Mouse (Mus musculus) heart, postnatal 25 days (tissue): Measurements from ENCODE around the gene Dlgap4. TPM values are rescaled to one million over a fixed set of nuclear protein-coding genes. Genes with fewer than 3 reads are reported as not detected.

Experiments used
- DNase-seq: peaks from one replicate; pipeline ENCODE4 v3.0.0; 2022; ENCODE audit warnings: low spot score
- intact Hi-C: fragments of 180-260 bp; cut with DNase I; formaldehyde crosslinking; loops from one replicate; pipeline ENCODE4 v1.15.1; 2025
- total RNA-seq, 2 experiments: library from RNA; stranded (reverse); gene quantifications; 2 replicates each; pipeline ENCODE4 v1.2.3; 2021

The Dlgap4 gene
- total RNA-seq, 2 experiments from 2014 or later, result 30.1 to 41.8 TPM

DNA sequence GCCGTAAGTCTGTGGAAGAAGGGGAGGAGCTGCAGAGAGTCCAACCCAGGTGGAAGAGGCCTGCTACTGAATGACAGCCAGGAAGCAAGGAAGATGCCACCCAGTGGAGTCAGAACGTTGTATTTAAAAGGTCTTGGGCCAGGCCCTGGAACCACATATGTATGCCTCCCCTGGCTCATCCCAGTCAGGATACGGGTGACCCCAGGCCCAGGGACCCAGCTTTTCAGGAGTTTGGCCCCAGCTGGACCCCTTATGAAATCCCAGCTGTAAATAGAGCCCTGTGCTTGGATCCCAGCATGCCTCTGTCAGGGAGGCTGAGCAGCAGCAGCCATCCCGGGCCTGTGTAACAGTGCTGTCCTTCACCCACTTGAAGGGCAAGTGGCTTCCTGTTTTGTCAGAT, 151.2 kb downstream of the Dlgap4 start:
- DNase-seq, result no peak
- intact Hi-C loops, result no loop called here

DNA sequence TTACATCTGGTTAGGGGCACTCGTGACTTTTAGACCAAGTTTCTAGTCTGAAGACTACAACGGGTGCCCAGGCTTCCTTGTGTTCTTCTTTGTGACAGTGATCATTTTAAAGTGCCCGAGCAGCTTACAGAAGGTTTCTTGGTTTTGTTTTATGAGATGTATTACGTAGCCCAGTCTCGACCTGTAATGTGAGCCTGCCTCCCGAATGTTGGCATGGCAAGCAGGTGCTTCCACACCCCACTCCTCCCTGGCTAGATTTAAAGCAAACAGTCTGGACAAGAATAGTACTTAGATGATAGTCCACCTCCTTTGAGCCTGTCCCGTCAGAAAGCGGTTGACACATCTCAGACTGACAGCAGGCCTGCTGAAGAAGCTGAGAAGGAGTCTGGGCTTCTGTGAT, 152.1 kb downstream of the Dlgap4 start:
- intact Hi-C loops, result no loop called here
- DNase-seq, result no peak

- DNase-seq, result no peak
- intact Hi-C loops, result no loop called here
These were observed 152.9 kb downstream of the Dlgap4 start for GRCm38 (mm10) chr2:156766227-156767019.

DNA sequence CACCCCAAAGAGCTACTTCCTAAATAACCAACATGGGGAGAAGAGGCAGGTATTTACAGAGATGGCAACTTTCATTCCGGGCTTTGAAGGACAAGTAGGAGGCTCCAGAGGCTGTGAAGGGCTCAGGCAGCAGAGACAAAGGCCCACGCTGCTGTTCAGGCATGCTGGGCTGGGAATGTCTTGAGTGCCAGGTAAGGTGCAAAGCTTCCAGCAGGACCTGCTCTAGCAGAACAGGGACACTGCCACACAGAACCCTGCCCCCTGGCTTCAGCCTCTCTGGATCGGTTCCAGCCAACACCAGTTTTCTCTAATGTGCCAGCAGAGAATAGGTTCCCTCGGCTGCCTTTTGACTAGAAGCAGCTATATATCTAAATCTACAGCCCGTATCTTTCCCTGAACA, 153.6 kb downstream of the Dlgap4 start:
- intact Hi-C loops, result no loop called here
- no peak for DNase-seq

- intact Hi-C loops, result no loop called here
- DNase-seq, result no peak
These were observed 155.8 kb downstream of the Dlgap4 start for GRCm38 (mm10) chr2:156769274-156769673.

GRCm38 (mm10) chr2:156773470-156773869, 160.0 kb downstream of the Dlgap4 start:
- intact Hi-C loops, result no loop called here

GRCm38 (mm10) chr2:156774035-156774737, 160.7 kb downstream of the Dlgap4 start:
- intact Hi-C loops, result no loop called here
- no peak for DNase-seq

More at GRCm38 (mm10) chr2:156773470-156773869, 160.0 kb downstream of the Dlgap4 start:
- no peak for DNase-seq

DNA sequence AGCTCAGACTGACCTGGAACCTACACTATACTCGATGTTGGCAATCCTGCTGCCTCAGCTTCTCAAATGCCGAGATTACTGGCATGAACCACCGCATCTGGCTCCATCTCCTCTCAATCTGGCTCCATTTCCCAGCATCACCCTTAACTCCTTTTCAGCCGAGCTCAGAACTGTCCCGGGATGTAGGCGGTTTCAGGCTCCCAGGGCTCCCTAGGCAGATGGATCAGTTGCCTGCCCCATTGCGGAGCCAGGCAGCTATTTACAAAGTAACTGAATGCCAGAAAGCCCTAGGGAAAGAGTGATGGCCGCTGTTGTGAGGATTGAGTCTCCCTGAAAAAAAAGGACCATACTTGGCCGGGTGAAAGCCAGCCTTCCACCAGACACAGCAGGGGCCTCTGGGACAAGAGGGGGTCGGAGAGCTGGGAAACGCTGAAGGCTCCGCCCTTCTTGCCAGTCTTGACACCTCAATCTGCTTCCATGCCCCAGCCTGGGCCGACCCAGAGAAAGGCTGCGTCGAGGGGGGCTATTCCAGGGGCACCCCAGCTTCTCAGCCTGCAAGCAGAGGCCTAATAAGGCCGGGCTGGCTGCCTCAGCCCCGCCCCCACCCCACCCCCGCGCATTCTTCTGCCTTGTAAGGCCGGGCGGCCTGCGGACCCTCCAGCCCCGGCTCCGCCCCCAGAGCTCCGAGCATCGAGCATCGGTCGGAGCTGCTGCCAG, 161.4 kb downstream of the Dlgap4 start, which contains the start of gene Myl9:
Gene Myl9 (plus strand): TSS at position 683 of the 717 bp plus-strand sequence.
- peak; percentile 52 for DNase-seq
- intact Hi-C loops, result no loop called here

DNA sequence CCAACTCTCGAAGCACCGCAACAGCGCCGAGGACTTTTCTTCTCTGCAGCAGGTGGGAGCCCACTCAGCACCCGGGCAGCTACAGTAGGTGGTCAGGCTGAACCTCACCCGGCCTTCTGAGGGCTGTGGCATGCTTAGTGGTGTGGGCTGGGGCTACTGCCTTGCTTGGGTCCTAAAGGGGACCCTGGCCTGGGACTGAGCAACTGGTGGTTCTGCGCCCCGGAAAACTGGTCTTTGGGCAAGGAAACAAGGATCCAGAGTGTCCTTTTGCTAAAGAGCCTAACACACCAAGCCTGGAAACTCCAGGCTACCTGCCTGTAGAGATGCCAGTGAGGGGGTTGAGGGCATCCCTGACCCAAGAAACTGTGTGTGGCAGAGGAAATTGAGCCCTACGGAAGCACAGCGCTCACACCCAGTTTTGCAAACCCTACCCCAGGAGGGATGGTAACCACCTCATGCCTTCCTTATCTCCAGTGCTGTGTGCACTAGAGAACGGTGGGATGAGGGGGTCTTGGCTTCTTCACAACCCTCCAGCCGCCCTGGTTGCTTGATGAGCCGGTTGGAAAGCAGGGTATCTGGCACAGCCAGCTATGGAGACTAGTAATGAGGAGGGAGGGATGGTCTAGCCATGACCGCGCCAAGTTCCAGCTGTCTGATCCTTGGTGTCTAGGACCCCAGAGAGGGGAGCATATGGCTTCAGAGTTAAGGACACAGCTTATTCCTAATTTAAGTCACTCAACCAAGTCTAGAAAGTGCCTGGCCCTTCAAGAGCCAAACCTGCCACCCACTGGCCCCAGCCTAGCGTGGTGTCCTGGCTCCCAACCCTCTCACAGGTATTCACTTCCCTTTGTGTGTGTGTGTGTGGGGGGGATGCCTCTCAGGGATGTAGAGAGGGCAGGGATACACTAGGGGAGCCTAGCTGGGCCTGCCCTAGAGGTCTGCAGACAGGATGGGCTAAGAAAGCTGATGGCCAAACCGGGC, 162.2 kb downstream of the Dlgap4 start:
- intact Hi-C loops, result no loop called here
- DNase-seq, result no peak

GRCm38 (mm10) chr2:156776907-156777306, 163.4 kb downstream of the Dlgap4 start:
- intact Hi-C loops, result no loop called here
- DNase-seq, result no peak

- intact Hi-C loops, result no loop called here
These were observed 164.0 kb downstream of the Dlgap4 start for GRCm38 (mm10) chr2:156777326-156778004.

DNA sequence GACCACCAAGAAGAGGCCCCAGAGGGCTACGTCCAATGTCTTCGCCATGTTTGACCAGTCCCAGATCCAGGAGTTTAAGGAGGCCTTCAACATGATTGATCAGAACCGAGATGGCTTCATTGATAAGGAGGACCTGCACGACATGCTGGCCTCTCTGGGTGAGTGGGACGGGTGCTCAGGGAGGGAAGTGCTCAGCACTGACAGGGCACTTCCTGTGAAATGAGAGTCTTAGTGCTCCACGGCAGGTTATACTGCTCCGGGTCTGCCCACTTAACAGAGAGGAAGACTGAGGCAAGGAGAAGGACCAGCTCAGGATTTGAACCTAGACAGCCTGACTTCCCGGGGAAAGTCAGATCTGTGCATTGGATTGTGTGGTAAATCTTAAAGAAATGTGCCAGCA, 165.1 kb downstream of the Dlgap4 start:
- intact Hi-C loops, result no loop called here
- no peak for DNase-seq

More at GRCm38 (mm10) chr2:156777326-156778004, 164.0 kb downstream of the Dlgap4 start:
- DNase-seq, result no peak

GRCm38 (mm10) chr2:156779036-156779435, 165.5 kb downstream of the Dlgap4 start:
- DNase-seq, result no peak
- intact Hi-C loops, result no loop called here

DNA sequence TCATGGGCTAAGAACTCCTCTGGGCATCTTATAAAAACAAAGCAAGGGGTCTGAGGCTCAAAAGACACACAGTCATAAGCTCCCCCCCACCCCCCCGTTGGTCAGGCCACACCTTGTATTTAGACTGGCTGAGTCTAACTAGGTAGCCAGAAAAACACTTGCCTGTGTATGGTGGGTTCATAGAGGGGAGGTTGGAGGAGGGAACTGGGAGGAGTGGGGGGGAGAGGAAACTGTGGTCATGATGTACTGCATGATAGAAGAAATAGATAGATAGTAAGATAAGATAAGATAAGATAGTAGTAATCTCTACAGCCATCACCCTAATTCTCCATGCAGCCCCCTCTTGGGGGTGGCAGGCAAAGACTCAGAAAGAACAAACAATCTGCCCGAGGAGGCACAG, 166.0 kb downstream of the Dlgap4 start:
- intact Hi-C loops, result no loop called here

GRCm38 (mm10) chr2:156780129-156780528, 166.6 kb downstream of the Dlgap4 start:
- no peak for DNase-seq
- intact Hi-C loops, result no loop called here

More for the DNA sequence above, 166.0 kb downstream of the Dlgap4 start:
- no peak for DNase-seq

- DNase-seq, result no peak
- intact Hi-C loops, result no loop called here
These were observed 167.2 kb downstream of the Dlgap4 start for GRCm38 (mm10) chr2:156780752-156781151.

- DNase-seq, result no peak
- intact Hi-C loops, result no loop called here
These were observed 167.8 kb downstream of the Dlgap4 start for GRCm38 (mm10) chr2:156781281-156781680.

- DNase-seq, result no peak
- intact Hi-C loops, result no loop called here
These were observed 168.5 kb downstream of the Dlgap4 start for GRCm38 (mm10) chr2:156781836-156782480.
